Mouse (Mus musculus): Measurements from ENCODE around the gene Haus7. TPM values are rescaled to one million over a fixed set of nuclear protein-coding genes. Genes with fewer than 3 reads are reported as not detected.

The Haus7 gene
- total and polyA plus RNA-seq, 3 experiments = 32.9 to 34.9 (median 34.2) TPM

GRCm38 (mm10) chrX:73483484-73483810, 24.6 kb upstream of the Haus7 start, which contains the start of gene Bgn:
Gene Bgn, plus strand, starts transcription at chrX:73483602.
- in situ Hi-C loops (cut with MboI; ENCODE audit: low pct_ligation_motif_present, low pct_unique_long_range_greater_than_20kb, low sequenced_read_pairs) = no loop called here
- DNase-seq (ENCODE audit: extremely low read depth) = no peak
- dilution Hi-C loops (cut with MboI; ENCODE audit: extremely low pct_ligation_motif_present, extremely low pct_unique_long_range_greater_than_20kb, low sequenced_read_pairs) = no loop called here
- Histone ChIP-seq H3K4me3 (replicated peaks in 1 of 3; ENCODE audit: low read depth in 2 of 3, low read length in 2 of 3, poor library complexity in 1 of 3) (no peak within 1 kb of the TSS), H3K36me3 (replicated peaks in 1 of 2; ENCODE audit: control insufficient read depth in 1 of 2, insufficient read depth in 1 of 2, low read length in 1 of 2) (no peaks in the 10 kb centered on the region), H3K27me3 (replicated peaks) (no peaks in the 10 kb centered on the region), H3K4me2 (ENCODE audit: insufficient read depth, low read depth, poor library complexity, severe bottlenecking) (no peak within 1 kb of the TSS), H3K4me1 (ENCODE audit: control insufficient read depth in 1 of 2, insufficient read depth in 2 of 2) (peaks cover 0 to 16% of the 10 kb centered on the region in 2 experiments; a peak in 2 of 4 replicates), H3K79me2 (replicated peaks; ENCODE audit: control insufficient read depth, extremely low read depth, insufficient read depth, poor library complexity, severe bottlenecking) (no peaks in the 10 kb centered on the region), H3K9ac (ENCODE audit: insufficient read depth, low read depth) (no peak within 1 kb of the TSS), H3K9me3 (replicated peaks; ENCODE audit: low read length) (no peaks in the 10 kb centered on the region), H3K27ac (ENCODE audit: insufficient read depth, low read depth) (no peak within 1 kb of the TSS)
- no peak for TF ChIP-seq POLR2A (IDR thresholded peaks at IDR 0.05; ENCODE audit: low read depth, low read length)
- TF ChIP-seq JUND (conservative IDR thresholded peaks at IDR 0.05; ENCODE audit: low read depth, low read length) = no peak
- no peak for TF ChIP-seq RAD21 (IDR thresholded peaks at IDR 0.05; ENCODE audit: low read depth, low read length)
- no peak for TF ChIP-seq E2F4 (IDR thresholded peaks at IDR 0.05; ENCODE audit: insufficient replicate concordance, low read depth, low read length)
- no peak for TF ChIP-seq RCOR1 (conservative IDR thresholded peaks at IDR 0.05; ENCODE audit: low read depth, low read length)

GRCm38 (mm10) chrX:73482643-73483483, 24.0 kb upstream of the Haus7 start:
- TF ChIP-seq NRF1 (IDR thresholded peaks at IDR 0.05; ENCODE audit: low read depth, low read length) (no peak), ZC3H11A (IDR thresholded peaks at IDR 0.05; ENCODE audit: low read depth, low read length) (no peak), UBTF (IDR thresholded peaks at IDR 0.05; ENCODE audit: low read depth, low read length) (no peak), TBP (conservative IDR thresholded peaks at IDR 0.05; ENCODE audit: low read depth, low read length) (no peak), MXI1 (IDR thresholded peaks at IDR 0.05; ENCODE audit: low read depth, low read length) (no peak), SMC3 (IDR thresholded peaks at IDR 0.05; ENCODE audit: low read depth, low read length) (no peak), POLR2A (IDR thresholded peaks at IDR 0.05; ENCODE audit: low read depth, low read length) (no peak), CHD2 (IDR thresholded peaks at IDR 0.05; ENCODE audit: low read length) (no peak), GABPA (IDR thresholded peaks at IDR 0.05; ENCODE audit: insufficient replicate concordance, low read depth, low read length) (no peak), TCF12 (IDR thresholded peaks at IDR 0.05; ENCODE audit: low read depth, low read length) (no peak), MAZ (IDR thresholded peaks at IDR 0.05; ENCODE audit: low read depth, low read length) (no peak), RCOR1 (conservative IDR thresholded peaks at IDR 0.05; ENCODE audit: low read depth, low read length) (no peak), POLR2AphosphoS2 (IDR thresholded peaks at IDR 0.05; ENCODE audit: low read depth, low read length) (no peak), MEF2A (IDR thresholded peaks at IDR 0.05; ENCODE audit: borderline replicate concordance, low read depth, low read length) (no peak)
- H3K4me3 ChIP-seq (replicated peaks in 1 of 3; ENCODE audit: low read depth in 2 of 3, low read length in 2 of 3, poor library complexity in 1 of 3) = no peak overlapping the region
- no peaks in the 10 kb centered on the region for H3K9me3 ChIP-seq (replicated peaks; ENCODE audit: low read length)
- no peaks in the 10 kb centered on the region for H3K79me2 ChIP-seq (replicated peaks; ENCODE audit: control insufficient read depth, extremely low read depth, insufficient read depth, poor library complexity, severe bottlenecking)
- H3K27me3 ChIP-seq (replicated peaks) = no peaks in the 10 kb centered on the region
- in situ Hi-C loops (cut with MboI; ENCODE audit: low pct_ligation_motif_present, low pct_unique_long_range_greater_than_20kb, low sequenced_read_pairs) = no loop called here
- peaks cover 0 to 16% of the 10 kb centered on the region in 2 experiments; a peak in 2 of 4 replicates for H3K4me1 ChIP-seq (ENCODE audit: control insufficient read depth in 1 of 2, insufficient read depth in 2 of 2)
- H3K36me3 ChIP-seq (replicated peaks in 1 of 2; ENCODE audit: control insufficient read depth in 1 of 2, insufficient read depth in 1 of 2, low read length in 1 of 2) = no peaks in the 10 kb centered on the region
- DNase-seq (ENCODE audit: extremely low read depth) = no peak
- dilution Hi-C loops (cut with MboI; ENCODE audit: extremely low pct_ligation_motif_present, extremely low pct_unique_long_range_greater_than_20kb, low sequenced_read_pairs) = no loop called here
- no peak overlapping the region for H3K27ac ChIP-seq (ENCODE audit: insufficient read depth, low read depth)
- no peak overlapping the region for H3K4me2 ChIP-seq (ENCODE audit: insufficient read depth, low read depth, poor library complexity, severe bottlenecking)
- H3K9ac ChIP-seq (ENCODE audit: insufficient read depth, low read depth) = no peak overlapping the region

Measured in CH12.LX (cell line).